Mouse (Mus musculus) liver, postnatal 0 days (tissue): ENCODE data around the gene Gm19345. TPM values are rescaled to one million over a fixed set of nuclear protein-coding genes. Genes with fewer than 3 reads are reported as not detected.

Experiments
- ATAC-seq: fragments of 200-750 bp; cut with Nextera tagmentation; 2 replicates; pipeline ENCODE4 v1.8.0; 2017; ENCODE audit warnings: mild to moderate bottlenecking, moderate library complexity
- DNase-seq: peaks from one replicate; pipeline ENCODE4 v3.0.0-alpha.2; 2016
- H3K27ac ChIP-seq: fragments of 300-500 bp; sonication (generic); 2 replicates; pipeline ENCODE4 v1.5.1; 2014; ENCODE audit warnings: antibody characterized with exemption, moderate library complexity, mild to moderate bottlenecking, low read depth
- H3K27me3 ChIP-seq: fragments of 300-500 bp; sonication (generic); 2 replicates; pipeline ENCODE4 v1.6.1; 2014; ENCODE audit warnings: low read length, control low read depth, mixed read lengths; ENCODE audit not compliant: insufficient read depth
- H3K36me3 ChIP-seq: fragments of 300-500 bp; sonication (generic); replicated peaks from 2 replicates; pipeline ENCODE4 v1.6.1; 2014; ENCODE audit warnings: mild to moderate bottlenecking, control low read depth, low read length, moderate library complexity, mixed read lengths; ENCODE audit not compliant: insufficient read depth
- H3K4me1 ChIP-seq: fragments of 300-500 bp; sonication (generic); 2 replicates; pipeline ENCODE4 v1.6.1; 2014; ENCODE audit warnings: antibody characterized with exemption, mild to moderate bottlenecking, control low read depth; ENCODE audit not compliant: insufficient read depth
- H3K4me2 ChIP-seq: fragments of 300-500 bp; sonication (generic); 2 replicates; pipeline ENCODE4 v1.6.1; 2014; ENCODE audit warnings: low read depth, mild to moderate bottlenecking, low read length, moderate library complexity, mixed read lengths
- H3K4me3 ChIP-seq: fragments of 300-500 bp; sonication (generic); 2 replicates; pipeline ENCODE4 v1.5.1; 2014; ENCODE audit warnings: low read depth, low read length
- H3K9ac ChIP-seq: fragments of 300-500 bp; sonication (generic); replicated peaks from 2 replicates; pipeline ENCODE4 v1.6.1; 2014; ENCODE audit warnings: mild to moderate bottlenecking, moderate library complexity
- H3K9me3 ChIP-seq: fragments of 300-500 bp; sonication (generic); 2 replicates; pipeline ENCODE4 v1.6.1; 2016; ENCODE audit warnings: mild to moderate bottlenecking, control low read depth, low read length, mixed read lengths
- CTCF ChIP-seq: sonication (generic); IDR thresholded peaks from 2 replicates; pipeline ENCODE4 v1.5.1; 2016; ENCODE audit warnings: antibody characterized with exemption, low read depth
- EP300 ChIP-seq: IDR thresholded peaks from 2 replicates; pipeline ENCODE4 v1.6.1; 2016; ENCODE audit warnings: antibody characterized with exemption, low read depth, mild to moderate bottlenecking
- WGBS: fragments of 180-500 bp; shearing (Covaris S2); extraction: QIAGEN DNeasy Blood & Tissue Kit; methylation state at CpG from one replicate; pipeline ENCODE4 v1.1.7; 2014; ENCODE audit not compliant: insufficient replicate concordance; 5-methylcytosine and 5-hydroxymethylcytosine counted together
- polyA plus RNA-seq: library from polyadenylated mRNA; unstranded; fragments of >200 nt; fragmentation: Nextera tagmentation; extraction: Ambion mirVana; gene quantifications from 2 replicates; pipeline ENCODE4 v1.2.1, GENCODE M21; 2015

The Gm19345 gene
- polyA plus RNA-seq, 1 experiment from 2014 or later = 0.18 TPM

GRCm38 (mm10) chr7:19875948-19876682 is 24.3 kb downstream of the Gm19345 start:
- Histone ChIP-seq H3K9me3 (no peaks in the 10 kb centered on the region), H3K4me1 (peaks cover 19% of the 10 kb centered on the region), H3K4me3 (no peak overlapping the region), H3K27me3 (no peaks in the 10 kb centered on the region), H3K9ac (no peak overlapping the region), H3K27ac (no peak overlapping the region; the same call in 1 of the 2 replicates), H3K36me3 (no peaks in the 10 kb centered on the region), H3K4me2 (no peak overlapping the region)
- TF ChIP-seq CTCF = peak; percentile 81
- TF ChIP-seq EP300 = no peak
- whole genome bisulfite sequencing = 30% methylated on average over 13 of the region's 13 CpGs
- DNase-seq = no peak
- peak; percentile 58 for ATAC-seq

DNA sequence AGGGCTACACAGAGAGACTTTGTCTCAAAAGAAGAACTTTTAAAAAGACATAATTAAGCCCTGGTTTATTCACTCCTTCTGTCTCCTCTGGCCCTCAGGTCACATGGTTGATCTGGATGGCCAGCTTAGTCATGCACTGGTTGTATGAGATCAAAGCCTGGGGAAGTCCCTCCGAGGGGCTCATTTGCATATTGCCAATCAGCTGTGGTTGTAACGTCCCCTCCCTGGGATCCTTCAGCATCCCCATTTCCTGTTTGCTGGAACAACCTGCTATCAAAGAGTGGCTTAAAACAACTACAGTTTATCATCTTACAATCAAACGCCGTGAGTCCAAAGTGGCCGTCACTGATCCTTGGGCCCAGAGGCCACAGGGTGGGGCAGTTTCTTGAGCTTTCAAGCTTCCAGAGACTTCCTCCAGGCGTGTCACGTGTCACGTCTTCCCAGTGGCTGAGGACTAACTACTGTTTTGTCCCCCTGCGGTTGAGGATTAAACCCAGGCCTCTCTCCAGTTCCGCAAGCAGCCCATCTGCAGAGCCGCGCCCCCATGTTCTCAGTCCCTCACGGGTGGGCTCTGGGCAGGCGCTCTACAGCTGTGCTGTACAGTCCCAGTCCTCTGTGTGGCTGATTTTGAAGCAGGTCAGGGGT is 25.1 kb downstream of the Gm19345 start:
- peak; percentile 52 for DNase-seq

GRCm38 (mm10) chr7:19880754-19881153 is 29.0 kb downstream of the Gm19345 start:
- WGBS = 69% methylated on average over 8 of the region's 8 CpGs
- TF ChIP-seq CTCF (peak; percentile 21), EP300 (no peak)

More for the DNA sequence above, 25.1 kb downstream of the Gm19345 start:
- peak; percentile 75 for ATAC-seq
- H3K9ac ChIP-seq = 0 out of 2 replicates have a peak overlapping the region, but pooled peaks have one; percentile 21
- no peak overlapping the region for H3K4me3 ChIP-seq
- 0 out of 2 replicates have a peak overlapping the region, but pooled peaks have one; percentile 11 for H3K4me2 ChIP-seq
- H3K27me3 ChIP-seq = no peaks in the 10 kb centered on the region
- no peak; the same call in 1 of the 2 replicates for TF ChIP-seq EP300
- H3K27ac ChIP-seq = peak overlapping the region; percentile 29; the same call in 1 of the 2 replicates
- no peaks in the 10 kb centered on the region for H3K9me3 ChIP-seq
- 34% methylated on average over 14 of the region's 14 CpGs for WGBS
- no peaks in the 10 kb centered on the region for H3K36me3 ChIP-seq
- peaks cover 12% of the 10 kb centered on the region for H3K4me1 ChIP-seq

DNA sequence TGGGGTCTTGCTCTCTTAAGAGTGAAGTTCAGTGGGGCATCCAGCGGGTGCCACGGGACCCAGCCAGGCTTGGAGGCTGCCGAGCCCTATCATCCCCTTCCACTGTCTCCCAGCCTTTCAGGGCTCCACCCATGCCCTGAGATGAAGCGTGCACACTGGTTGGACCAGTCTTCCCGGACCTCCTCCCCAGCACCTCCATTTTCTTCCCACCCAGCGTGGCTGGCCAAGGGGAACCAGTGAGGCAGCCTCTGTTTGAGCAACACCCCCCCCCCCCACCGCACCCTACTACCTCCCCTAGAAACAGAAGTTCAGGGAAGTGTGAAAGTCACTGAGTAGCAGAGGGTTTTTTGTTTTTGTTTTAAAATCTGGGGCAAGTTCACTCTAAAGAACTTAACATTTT is 36.0 kb downstream of the Gm19345 start, which contains the start of gene Ceacam19:
Gene Ceacam19, minus strand, starts transcription at position 117 of the 400 bp plus-strand sequence.
- no peaks in the 10 kb centered on the region for H3K4me1 ChIP-seq
- no peak within 1 kb of the TSS for H3K4me2 ChIP-seq
- 49% methylated on average over 7 of the region's 7 CpGs for WGBS
- TF ChIP-seq EP300 = no peak
- TF ChIP-seq CTCF = no peak
- H3K9me3 ChIP-seq = no peaks in the 10 kb centered on the region
- no peaks in the 10 kb centered on the region for H3K36me3 ChIP-seq
- ATAC-seq = no peak
- no peaks in the 10 kb centered on the region for H3K27me3 ChIP-seq
- DNase-seq = no peak
- H3K27ac ChIP-seq = no peak within 1 kb of the TSS
- no peak within 1 kb of the TSS for H3K4me3 ChIP-seq
- no peak within 1 kb of the TSS for H3K9ac ChIP-seq

More at GRCm38 (mm10) chr7:19880754-19881153, 29.0 kb downstream of the Gm19345 start:
- ATAC-seq (no peak), DNase-seq (no peak)
- H3K4me3 ChIP-seq = no peak overlapping the region
- H3K27me3 ChIP-seq = no peaks in the 10 kb centered on the region
- H3K9me3 ChIP-seq = no peaks in the 10 kb centered on the region
- no peaks in the 10 kb centered on the region for H3K36me3 ChIP-seq
- H3K27ac ChIP-seq = no peak overlapping the region
- peaks cover 11% of the 10 kb centered on the region for H3K4me1 ChIP-seq
- H3K4me2 ChIP-seq = no peak overlapping the region
- H3K9ac ChIP-seq = no peak overlapping the region

DNA sequence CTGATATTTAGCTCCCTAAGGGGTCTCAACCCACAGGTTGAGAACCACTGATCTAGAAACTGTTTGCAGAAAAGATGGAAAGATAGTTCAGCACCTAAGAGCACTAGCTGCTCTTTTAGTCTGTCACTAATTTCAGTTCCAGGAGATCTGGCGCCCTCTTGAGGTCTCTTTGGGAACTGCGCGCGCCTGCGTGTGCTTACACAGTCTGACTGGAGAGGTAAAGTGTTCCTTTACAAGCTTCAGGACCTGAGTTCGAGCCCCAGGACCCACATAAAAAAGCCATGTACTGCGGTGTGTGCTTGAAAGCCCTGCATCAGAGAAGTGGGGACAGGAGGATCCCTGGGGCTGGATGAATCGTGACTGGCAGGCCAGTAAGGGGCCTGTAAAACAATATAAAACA is 38.1 kb downstream of the Gm19345 start:
- Histone ChIP-seq H3K27ac (no peak overlapping the region), H3K9me3 (no peaks in the 10 kb centered on the region), H3K4me1 (no peaks in the 10 kb centered on the region), H3K4me2 (no peak overlapping the region), H3K4me3 (no peak overlapping the region), H3K9ac (no peak overlapping the region), H3K27me3 (no peaks in the 10 kb centered on the region), H3K36me3 (no peaks in the 10 kb centered on the region)
- DNase-seq (peak; percentile 76), ATAC-seq (no peak)
- TF ChIP-seq CTCF (peak; percentile 84), EP300 (no peak)
- 35% methylated on average over 8 of the region's 8 CpGs for whole genome bisulfite sequencing

Other genes starting within 250 kb of the Gm19345 start
- gene Clasrp, start 247.5 kb upstream of the Gm19345 start, polyA plus RNA-seq = 7.6 and 8.1 TPM in 2 replicates
- gene Relb, start 222.6 kb upstream of the Gm19345 start, polyA plus RNA-seq = 2.2 and 2.3 TPM in 2 replicates
- 40.3 and 44.4 TPM in 2 replicates for gene Clptm1, start 187.0 kb upstream of the Gm19345 start, polyA plus RNA-seq
- gene Apoc2, start 174.1 kb upstream of the Gm19345 start, polyA plus RNA-seq = 2,864 and 3,070 TPM in 2 replicates
- gene Gm44805, start 170.6 kb upstream of the Gm19345 start, polyA plus RNA-seq = 187 and 234 TPM in 2 replicates
- 2,808 and 2,914 TPM in 2 replicates for gene Apoc4, start 170.5 kb upstream of the Gm19345 start, polyA plus RNA-seq
- 5,234 and 5,457 TPM in 2 replicates for gene Apoc1, start 159.3 kb upstream of the Gm19345 start, polyA plus RNA-seq
- gene Apoe, start 152.8 kb upstream of the Gm19345 start, polyA plus RNA-seq = 20,006 and 20,209 TPM in 2 replicates
- 81.5 and 83.6 TPM in 2 replicates for gene Tomm40, start 136.6 kb upstream of the Gm19345 start, polyA plus RNA-seq
- 51.0 and 51.3 TPM in 2 replicates for gene Nectin2, start 101.5 kb upstream of the Gm19345 start, polyA plus RNA-seq
- gene Bcam, start 81.0 kb upstream of the Gm19345 start, polyA plus RNA-seq = 8.8 and 9.3 TPM in 2 replicates
- gene Cblc, start 55.2 kb upstream of the Gm19345 start, polyA plus RNA-seq = 9.6 and 10.8 TPM in 2 replicates
- 5.4 and 11.2 TPM in 2 replicates for gene Bcl3, start 29.2 kb upstream of the Gm19345 start, polyA plus RNA-seq
- gene Ceacam16, start 9.3 kb downstream of the Gm19345 start, polyA plus RNA-seq = 0.09 TPM in 1 of 2 replicates, not detected in the other
- gene Ceacam19, start 36.0 kb downstream of the Gm19345 start, polyA plus RNA-seq = not detected in 2 replicates
- gene Pvr, start 69.2 kb downstream of the Gm19345 start, polyA plus RNA-seq = 2.2 and 3.0 TPM in 2 replicates
- gene Igsf23, start 98.8 kb downstream of the Gm19345 start, polyA plus RNA-seq = 0.69 and 0.89 TPM in 2 replicates
- gene Ceacam20, start 113.4 kb downstream of the Gm19345 start, polyA plus RNA-seq = not detected in 2 replicates
- not detected in 2 replicates for gene Nlrp9b, start 139.5 kb downstream of the Gm19345 start, polyA plus RNA-seq
- gene Vmn1r91, start 247.7 kb downstream of the Gm19345 start, polyA plus RNA-seq = not detected in 2 replicates